Comparison of ENCODE assay signal across 9 mouse cellular contexts in the genomic region with DNA sequence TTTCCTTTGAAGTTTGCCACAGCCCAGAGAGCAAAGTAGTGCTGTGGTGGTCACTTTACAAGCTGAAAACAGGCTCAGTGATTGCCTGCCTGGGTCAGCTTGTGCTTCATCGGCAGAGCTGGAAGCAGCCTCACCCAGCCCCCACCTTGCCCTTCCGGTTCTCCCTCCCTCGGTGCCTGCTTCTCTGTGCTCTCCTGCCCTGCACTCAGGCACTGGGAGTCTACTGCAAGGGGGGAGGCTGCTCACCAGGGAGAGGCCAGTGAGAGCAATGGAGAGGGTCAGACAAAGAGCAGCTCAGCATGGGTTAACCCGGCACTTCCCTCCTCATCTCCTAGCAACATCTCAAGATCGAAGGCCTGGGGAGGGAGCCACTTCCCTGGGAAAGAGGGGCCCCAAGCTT. TPM values are rescaled to one million over a fixed set of nuclear protein-coding genes. Genes with fewer than 3 reads are reported as not detected.
DNase-seq lines count a peak whose midpoint lies in the region; ATAC-seq and TF ChIP-seq lines count a peak whose summit lies in the region.
"Had no signal": no experiment of that assay in that cellular context is flagged by ENCODE, and none has a peak within 500 bp of the region (broad histone marks: within the 10 kb centered on the region; RNA-seq: fewer than 3 reads in every experiment).

No protein-coding gene starts in this region.

- peak overlapping the region; percentile 9; the same call in 1 of the 2 replicates for H3K4me3 ChIP-seq in heart, embryonic 12.5 days
- no peak overlapping the region for H3K4me3 ChIP-seq in heart, adult 2 months
- H3K4me3 ChIP-seq in ES-Bruce4 (ENCODE audit: low read depth, low read length): peak overlapping the region; percentile 20
- H3K4me3 ChIP-seq in hindbrain, embryonic 13.5 days: no peak overlapping the region
- H3K4me3 ChIP-seq in midbrain, embryonic 10.5 days: peak overlapping the region; percentile 45

- TF ChIP-seq EP300 in heart, adult 2 months (IDR thresholded peaks at IDR 0.05; ENCODE audit: insufficient read depth, low read depth, low read length): no peak
- TF ChIP-seq EP300 in ES-Bruce4 (IDR thresholded peaks at IDR 0.05; ENCODE audit: insufficient read depth, low read depth, low read length): no peak

- 3% methylated on average over 5 of the region's 5 CpGs for WGBS in heart, embryonic 12.5 days
- 9% methylated on average over 5 of the region's 5 CpGs for WGBS in heart, adult 2 months
- WGBS in hindbrain, embryonic 13.5 days: 0% methylated on average over 5 of the region's 5 CpGs
- WGBS in midbrain, embryonic 10.5 days: 0% methylated on average over 5 of the region's 5 CpGs

- no peak for DNase-seq in heart, adult 2 months
- peak; percentile 67 for DNase-seq in midbrain, embryonic 10.5 days (ENCODE audit: low spot score)
- DNase-seq in layer of hippocampus, postnatal 10 days (ENCODE audit: low spot score in 2 of 2): no peak
- DNase-seq in urinary bladder, postnatal 36 days (ENCODE audit: low spot score in 2 of 2): no peak
- no peak for DNase-seq in frontal cortex, postnatal 36 days (ENCODE audit: low spot score in 2 of 2)
- DNase-seq: cerebellum, postnatal 36 days had no signal

- TF ChIP-seq POLR2A in heart, adult 2 months (IDR thresholded peaks at IDR 0.05; ENCODE audit: insufficient read depth, low read depth, low read length): no peak
- TF ChIP-seq POLR2A in ES-Bruce4 (IDR thresholded peaks at IDR 0.05; ENCODE audit: insufficient read depth, low read length): no peak

- peak overlapping the region; percentile 27; the same call in 1 of the 2 replicates for H3K9ac ChIP-seq in heart, embryonic 12.5 days
- no peak overlapping the region for H3K9ac ChIP-seq in heart, adult 2 months (ENCODE audit: low read depth, low read length)
- 0 out of 2 replicates have a peak overlapping the region, but pooled peaks have one; percentile 20 for H3K9ac ChIP-seq in ES-Bruce4 (ENCODE audit: low read depth, poor library complexity, severe bottlenecking)
- peak overlapping the region; percentile 43; the same call in 1 of the 2 replicates for H3K9ac ChIP-seq in hindbrain, embryonic 13.5 days

- peak; percentile 26; the same call in 1 of the 2 replicates for ATAC-seq in heart, embryonic 12.5 days (ENCODE audit: insufficient number of reproducible peaks, low FRiP score)
- ATAC-seq in hindbrain, embryonic 13.5 days (ENCODE audit: low FRiP score): no peak

- intact Hi-C loops in heart, adult 2 months (cut with DNase I): loop anchor here (1.0 to 5.0 kb wide), 3 partner anchors 55 to 253 kb away; no protein-coding TSS in a partner anchor

- peaks cover 6% of the 10 kb centered on the region; the same call in 1 of the 2 replicates for H3K27me3 ChIP-seq in heart, embryonic 12.5 days (replicated peaks)
- H3K27me3 ChIP-seq in heart, adult 2 months (ENCODE audit: control insufficient read depth, insufficient read depth, low read length): no peaks in the 10 kb centered on the region
- no peaks in the 10 kb centered on the region for H3K27me3 ChIP-seq in ES-Bruce4 (ENCODE audit: control insufficient read depth, insufficient read depth, low read length, poor library complexity, severe bottlenecking)
- H3K27me3 ChIP-seq in hindbrain, embryonic 13.5 days: peaks cover 23% of the 10 kb centered on the region
- H3K27me3 ChIP-seq in midbrain, embryonic 10.5 days (ENCODE audit: low read depth, poor library complexity, severe bottlenecking): peaks cover 45% of the 10 kb centered on the region

- peak overlapping the region; percentile 59 for H3K4me2 ChIP-seq in heart, embryonic 12.5 days
- peak overlapping the region; percentile 33; the same call in 1 of the 2 replicates for H3K4me2 ChIP-seq in hindbrain, embryonic 13.5 days

- TF ChIP-seq CTCF in heart, adult 2 months (IDR thresholded peaks at IDR 0.05): no peak
- TF ChIP-seq CTCF in ES-Bruce4 (IDR thresholded peaks at IDR 0.05; ENCODE audit: low read depth, low read length): no peak

- H3K9me3 ChIP-seq in heart, embryonic 12.5 days (replicated peaks): no peaks in the 10 kb centered on the region
- H3K9me3 ChIP-seq in ES-Bruce4 (replicated peaks; ENCODE audit: control insufficient read depth, insufficient read depth, low read length, poor library complexity, severe bottlenecking): no peaks in the 10 kb centered on the region
- no peaks in the 10 kb centered on the region for H3K9me3 ChIP-seq in hindbrain, embryonic 13.5 days
- H3K9me3 ChIP-seq in midbrain, embryonic 10.5 days (replicated peaks): no peaks in the 10 kb centered on the region

- H3K27ac ChIP-seq in heart, embryonic 12.5 days (ENCODE audit: poor library complexity, severe bottlenecking): peak overlapping the region; percentile 30; the same call in 1 of the 2 replicates
- H3K27ac ChIP-seq in heart, adult 2 months: no peak overlapping the region
- H3K27ac ChIP-seq in ES-Bruce4 (ENCODE audit: insufficient read depth, low read length): no peak overlapping the region
- peak overlapping the region; percentile 42; the same call in 1 of the 2 replicates for H3K27ac ChIP-seq in hindbrain, embryonic 13.5 days
- peak overlapping the region; percentile 87 for H3K27ac ChIP-seq in midbrain, embryonic 10.5 days (replicated peaks)

- H3K36me3 ChIP-seq in heart, embryonic 12.5 days: no peaks in the 10 kb centered on the region
- no peaks in the 10 kb centered on the region for H3K36me3 ChIP-seq in heart, adult 2 months (ENCODE audit: control insufficient read depth, insufficient read depth, low read length)
- H3K36me3 ChIP-seq in ES-Bruce4 (ENCODE audit: control insufficient read depth, insufficient read depth, low read length, poor library complexity, severe bottlenecking): no peaks in the 10 kb centered on the region
- no peaks in the 10 kb centered on the region for H3K36me3 ChIP-seq in hindbrain, embryonic 13.5 days
- no peaks in the 10 kb centered on the region for H3K36me3 ChIP-seq in midbrain, embryonic 10.5 days

- no peaks in the 10 kb centered on the region for H3K79me2 ChIP-seq in heart, adult 2 months (replicated peaks; ENCODE audit: control insufficient read depth, insufficient read depth, low read length)

- H3K4me1 ChIP-seq in heart, embryonic 12.5 days (replicated peaks): peaks cover 57% of the 10 kb centered on the region
- no peaks in the 10 kb centered on the region for H3K4me1 ChIP-seq in heart, adult 2 months (ENCODE audit: control insufficient read depth, insufficient read depth, low read length)
- H3K4me1 ChIP-seq in ES-Bruce4 (ENCODE audit: control insufficient read depth, insufficient read depth, low read length): no peaks in the 10 kb centered on the region
- peaks cover 48% of the 10 kb centered on the region for H3K4me1 ChIP-seq in hindbrain, embryonic 13.5 days (replicated peaks)
- H3K4me1 ChIP-seq in midbrain, embryonic 10.5 days: peaks cover 73% of the 10 kb centered on the region

RNA-seq across cellular contexts. Expression of a gene that starts 2.2 kb away (rescaled TPM):
- polyA plus RNA-seq in heart, embryonic 12.5 days (2016; fragmentation: Nextera tagmentation; extraction: Ambion mirVana): 0.09 and 0.23 TPM in 2 replicates
- not detected for total RNA-seq in heart, adult 2 months (2021)
- 0.12 and 0.61 TPM in 2 replicates for polyA plus RNA-seq in heart, adult 2 months (2012; rRNA removed)
- polyA plus RNA-seq in ES-Bruce4 (2011; ENCODE audit: insufficient read depth, insufficient read length, low read depth, missing spikeins): 1.6 and 1.8 TPM in 2 replicates
- polyA plus RNA-seq in hindbrain, embryonic 13.5 days (2015; fragmentation: Nextera tagmentation; extraction: Ambion mirVana): 0.75 and 1.3 TPM in 2 replicates
- 0.17 and 0.27 TPM in 2 replicates for polyA plus RNA-seq in midbrain, embryonic 10.5 days (2016; fragmentation: Nextera tagmentation; extraction: Ambion mirVana)
- 1 to 10 TPM; 1.7 to 2.4 TPM for total RNA-seq in layer of hippocampus, postnatal 10 days (2021)

RNA-seq across cellular contexts. Expression of a gene that starts 2.9 kb away (rescaled TPM):
- polyA plus RNA-seq in heart, embryonic 12.5 days (2016; fragmentation: Nextera tagmentation; extraction: Ambion mirVana): 0.86 and 1.2 TPM in 2 replicates
- total RNA-seq in heart, adult 2 months (2021): under 1 TPM; 0.78 to 0.89 TPM
- 2.9 and 3.7 TPM in 2 replicates for polyA plus RNA-seq in heart, adult 2 months (2012; rRNA removed)
- 0.25 TPM in 1 of 2 replicates, not detected in the other for polyA plus RNA-seq in ES-Bruce4 (2011; ENCODE audit: insufficient read depth, insufficient read length, low read depth, missing spikeins)
- polyA plus RNA-seq in hindbrain, embryonic 13.5 days (2015; fragmentation: Nextera tagmentation; extraction: Ambion mirVana): 1.9 and 2.1 TPM in 2 replicates
- 0.62 and 0.75 TPM in 2 replicates for polyA plus RNA-seq in midbrain, embryonic 10.5 days (2016; fragmentation: Nextera tagmentation; extraction: Ambion mirVana)
- 1 to 10 TPM in 1 of 2 experiments, under 1 TPM in 1; 0.58 to 1.1 TPM for total RNA-seq in layer of hippocampus, postnatal 10 days (2021)

RNA-seq across cellular contexts. Expression of a gene that starts 24.2 kb away (rescaled TPM):
- polyA plus RNA-seq in heart, embryonic 12.5 days (2016; fragmentation: Nextera tagmentation; extraction: Ambion mirVana): 9.2 and 10.9 TPM in 2 replicates
- total RNA-seq in heart, adult 2 months (2021): 1 to 10 TPM; 2.3 to 2.9 TPM
- 3.7 and 5.7 TPM in 2 replicates for polyA plus RNA-seq in heart, adult 2 months (2012; rRNA removed)
- 2.0 and 2.8 TPM in 2 replicates for polyA plus RNA-seq in ES-Bruce4 (2011; ENCODE audit: insufficient read depth, insufficient read length, low read depth, missing spikeins)
- polyA plus RNA-seq in hindbrain, embryonic 13.5 days (2015; fragmentation: Nextera tagmentation; extraction: Ambion mirVana): 20.2 and 21.0 TPM in 2 replicates
- polyA plus RNA-seq in midbrain, embryonic 10.5 days (2016; fragmentation: Nextera tagmentation; extraction: Ambion mirVana): 2.4 and 2.6 TPM in 2 replicates
- total RNA-seq in layer of hippocampus, postnatal 10 days (2021): 10 to 100 TPM; 75.7 to 77.6 TPM

RNA-seq across cellular contexts. Expression of a gene that starts 27.9 kb away (rescaled TPM):
- polyA plus RNA-seq in heart, embryonic 12.5 days (2016; fragmentation: Nextera tagmentation; extraction: Ambion mirVana): 35.9 and 37.0 TPM in 2 replicates
- total RNA-seq in heart, adult 2 months (2021): 10 to 100 TPM; 13.3 to 16.0 TPM
- 32.2 and 32.3 TPM in 2 replicates for polyA plus RNA-seq in heart, adult 2 months (2012; rRNA removed)
- polyA plus RNA-seq in ES-Bruce4 (2011; ENCODE audit: insufficient read depth, insufficient read length, low read depth, missing spikeins): 12.9 and 13.1 TPM in 2 replicates
- polyA plus RNA-seq in hindbrain, embryonic 13.5 days (2015; fragmentation: Nextera tagmentation; extraction: Ambion mirVana): 68.2 and 69.0 TPM in 2 replicates
- 52.0 and 56.9 TPM in 2 replicates for polyA plus RNA-seq in midbrain, embryonic 10.5 days (2016; fragmentation: Nextera tagmentation; extraction: Ambion mirVana)
- 10 to 100 TPM; 33.1 to 38.2 TPM for total RNA-seq in layer of hippocampus, postnatal 10 days (2021)

RNA-seq across cellular contexts. Expression of a gene that starts 50.3 kb away (rescaled TPM):
- polyA plus RNA-seq in heart, embryonic 12.5 days (2016; fragmentation: Nextera tagmentation; extraction: Ambion mirVana): 49.2 and 56.6 TPM in 2 replicates
- 10 to 100 TPM; 24.3 to 28.5 TPM for total RNA-seq in heart, adult 2 months (2021)
- 98.0 and 104 TPM in 2 replicates for polyA plus RNA-seq in heart, adult 2 months (2012; rRNA removed)
- polyA plus RNA-seq in ES-Bruce4 (2011; ENCODE audit: insufficient read depth, insufficient read length, low read depth, missing spikeins): 46.1 and 46.6 TPM in 2 replicates
- polyA plus RNA-seq in hindbrain, embryonic 13.5 days (2015; fragmentation: Nextera tagmentation; extraction: Ambion mirVana): 133 TPM in 2 replicates
- polyA plus RNA-seq in midbrain, embryonic 10.5 days (2016; fragmentation: Nextera tagmentation; extraction: Ambion mirVana): 87.3 and 101 TPM in 2 replicates
- total RNA-seq in layer of hippocampus, postnatal 10 days (2021): 100 to 1,000 TPM; 182 to 188 TPM

Comparison
In these comparisons a context has a peak if more than half of its experiments do, and no peak if none do; other contexts are left out.
1. H3K27ac ChIP-seq: peak in heart, embryonic 12.5 days (single experiment), hindbrain, embryonic 13.5 days (single experiment) and midbrain, embryonic 10.5 days (single experiment); none in heart, adult 2 months (single experiment) and ES-Bruce4 (single experiment).
2. H3K4me3 ChIP-seq: peak in heart, embryonic 12.5 days (single experiment), ES-Bruce4 (single experiment) and midbrain, embryonic 10.5 days (single experiment); none in heart, adult 2 months (single experiment) and hindbrain, embryonic 13.5 days (single experiment).